Mouse (Mus musculus) spleen, adult 12 weeks (tissue): ENCODE measurements around the gene Frmd4a.
A peak's percentile ranks its signal among the peaks of the same experiment; 100 is the strongest.

ENCODE experiments used
- DNase-seq: peaks from one replicate; pipeline ENCODE4 v3.0.0; 2022; ENCODE audit warnings: low spot score

Gene Frmd4a

GRCm38 (mm10) chr2:4557466-4557865 is 539.9 kb downstream of the Frmd4a start:
- peak; percentile 29 for DNase-seq

DNA sequence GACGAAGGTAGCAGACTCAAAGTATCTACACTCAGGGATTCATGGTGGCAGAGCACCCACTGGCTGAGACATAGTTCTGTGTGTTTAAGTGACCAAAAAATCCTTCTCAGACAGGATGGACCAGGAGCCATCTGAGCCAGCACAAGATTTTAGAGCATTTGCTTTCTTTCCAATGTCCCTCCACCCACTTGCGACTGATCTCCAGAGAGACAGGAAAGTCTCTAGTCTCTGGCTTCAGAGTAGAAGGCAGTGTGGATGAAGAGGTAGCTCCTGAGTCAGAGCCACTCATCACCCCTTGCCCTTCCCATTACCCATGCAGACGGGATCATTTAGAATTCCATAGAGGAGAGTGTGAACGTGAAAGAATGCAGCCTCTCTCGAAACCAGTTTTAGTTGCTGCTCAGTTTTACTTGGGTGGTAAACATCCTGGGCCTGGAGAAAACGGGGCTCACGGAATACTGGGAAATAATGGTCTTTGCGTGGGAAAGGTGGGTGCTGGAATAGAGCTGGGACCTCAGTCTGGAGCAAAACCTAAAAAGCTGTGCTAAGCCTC is 541.2 kb downstream of the Frmd4a start:
- DNase-seq = peak; percentile 7

DNA sequence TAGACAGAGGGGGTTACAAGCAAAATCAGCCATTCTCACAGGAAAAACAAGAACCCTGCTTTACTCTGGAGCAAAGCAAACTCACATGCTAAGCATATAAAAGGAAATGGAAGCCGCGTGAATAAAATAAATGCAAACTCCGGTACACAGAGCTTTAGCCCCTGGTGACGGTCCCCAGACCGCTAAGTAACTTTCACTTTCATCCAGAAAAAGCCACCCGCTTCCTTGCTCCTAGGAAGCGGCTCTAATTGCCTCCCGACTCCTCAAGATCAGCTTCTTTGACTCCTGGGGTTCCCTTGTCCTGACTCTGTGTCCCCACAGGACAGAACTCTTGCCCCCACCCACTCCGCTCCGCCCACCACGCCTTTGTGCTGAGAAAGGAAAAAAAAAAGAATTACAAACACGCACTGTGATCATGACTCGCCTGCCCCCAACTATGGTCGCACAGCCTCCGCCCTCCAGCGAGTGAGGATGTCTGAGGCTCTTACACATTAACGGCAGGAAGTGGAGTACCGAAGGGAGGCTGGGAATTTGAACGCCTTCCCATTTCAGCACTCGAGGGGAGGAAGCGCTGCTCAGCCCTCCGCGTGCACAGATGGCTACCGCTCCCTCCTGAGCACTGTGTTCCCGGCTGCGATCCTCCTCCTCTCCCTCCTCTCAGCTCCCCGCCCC is 541.8 kb downstream of the Frmd4a start:
- peak; percentile 72 for DNase-seq

GRCm38 (mm10) chr2:4559883-4560247 is 542.3 kb downstream of the Frmd4a start:
- DNase-seq = peak; percentile 55

DNA sequence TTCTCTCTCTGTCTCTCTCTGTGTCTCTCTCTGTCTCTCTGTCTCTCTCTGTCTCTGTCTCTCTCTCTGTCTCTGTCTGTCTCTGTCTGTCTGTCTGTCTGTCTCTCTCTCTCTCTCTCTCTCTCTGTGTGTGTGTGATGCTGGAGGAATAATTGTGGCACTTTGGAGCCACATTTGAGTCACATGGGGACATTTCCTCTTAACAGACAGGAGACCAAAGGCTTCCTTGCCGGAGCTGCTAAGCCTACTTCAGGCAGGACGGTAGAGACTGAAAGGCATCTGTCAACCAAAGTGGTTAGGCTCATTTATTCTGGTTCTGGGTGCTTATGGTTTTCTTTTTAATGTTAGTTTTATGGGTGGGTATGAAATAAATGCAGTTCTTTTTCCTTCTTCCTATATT is 543.0 kb downstream of the Frmd4a start:
- DNase-seq = peak; percentile 23

DNA sequence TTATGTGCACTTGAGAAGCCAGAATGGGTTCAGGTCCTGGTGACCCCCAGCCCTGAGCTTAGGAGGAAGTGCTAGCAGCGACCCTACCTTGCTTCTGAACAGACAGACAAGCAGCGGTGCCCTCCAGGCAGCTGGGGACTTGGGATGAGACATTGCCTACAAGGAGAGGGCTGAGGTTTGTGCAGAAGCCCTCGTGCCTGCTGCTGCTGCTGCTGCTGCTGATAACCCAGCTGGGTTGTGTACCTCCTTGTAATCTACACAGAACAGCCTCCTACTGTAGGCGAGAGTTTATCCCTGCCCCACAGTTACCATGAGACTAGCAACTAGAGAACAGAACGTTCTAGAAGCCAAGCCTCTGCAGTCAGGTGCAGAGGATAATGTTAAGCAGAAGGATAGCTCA is 543.7 kb downstream of the Frmd4a start:
- DNase-seq = peak; percentile 69

DNA sequence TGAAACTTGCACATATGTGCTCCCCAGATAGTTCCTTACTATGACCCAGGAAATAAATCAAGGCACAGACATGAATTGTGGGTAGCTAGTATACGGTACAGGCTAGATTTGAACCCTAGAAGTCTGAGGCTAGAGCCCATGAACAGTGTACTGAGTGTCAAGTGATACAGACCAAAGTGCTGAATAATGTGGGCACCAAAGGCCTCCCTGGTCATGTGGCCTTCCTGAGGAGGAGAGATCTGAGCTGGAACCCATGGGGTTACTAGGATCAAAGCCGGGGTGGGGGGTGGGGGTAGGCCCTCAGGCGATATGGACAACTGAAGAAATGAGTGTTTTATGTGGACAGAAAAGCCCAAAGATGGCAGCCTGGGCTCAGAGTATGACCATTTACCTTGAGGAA is 544.9 kb downstream of the Frmd4a start:
- DNase-seq = peak; percentile 12

DNA sequence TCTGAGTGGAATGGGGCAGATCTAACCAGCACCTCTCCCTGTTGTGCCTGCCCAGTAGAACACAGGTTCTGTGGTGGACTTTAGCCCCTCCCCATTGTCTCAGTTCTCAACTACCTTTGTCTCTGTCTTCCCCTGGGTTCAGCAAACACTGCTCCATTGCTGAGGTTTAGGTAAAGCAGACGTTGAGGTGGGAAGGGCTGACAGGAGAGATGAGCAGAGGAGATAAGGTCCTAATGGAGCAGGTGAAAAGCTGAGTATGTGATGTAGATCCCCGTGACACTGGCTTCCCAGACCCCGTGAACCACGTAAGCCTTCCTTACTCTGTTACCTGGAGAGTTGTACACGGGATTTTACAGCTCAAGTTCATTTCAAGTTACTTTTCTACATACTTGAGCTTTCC is 545.3 kb downstream of the Frmd4a start:
- DNase-seq = peak; percentile 7

- DNase-seq = no peak
Measured at GRCm38 (mm10) chr2:4563322-4563721, 545.8 kb downstream of the Frmd4a start.

DNA sequence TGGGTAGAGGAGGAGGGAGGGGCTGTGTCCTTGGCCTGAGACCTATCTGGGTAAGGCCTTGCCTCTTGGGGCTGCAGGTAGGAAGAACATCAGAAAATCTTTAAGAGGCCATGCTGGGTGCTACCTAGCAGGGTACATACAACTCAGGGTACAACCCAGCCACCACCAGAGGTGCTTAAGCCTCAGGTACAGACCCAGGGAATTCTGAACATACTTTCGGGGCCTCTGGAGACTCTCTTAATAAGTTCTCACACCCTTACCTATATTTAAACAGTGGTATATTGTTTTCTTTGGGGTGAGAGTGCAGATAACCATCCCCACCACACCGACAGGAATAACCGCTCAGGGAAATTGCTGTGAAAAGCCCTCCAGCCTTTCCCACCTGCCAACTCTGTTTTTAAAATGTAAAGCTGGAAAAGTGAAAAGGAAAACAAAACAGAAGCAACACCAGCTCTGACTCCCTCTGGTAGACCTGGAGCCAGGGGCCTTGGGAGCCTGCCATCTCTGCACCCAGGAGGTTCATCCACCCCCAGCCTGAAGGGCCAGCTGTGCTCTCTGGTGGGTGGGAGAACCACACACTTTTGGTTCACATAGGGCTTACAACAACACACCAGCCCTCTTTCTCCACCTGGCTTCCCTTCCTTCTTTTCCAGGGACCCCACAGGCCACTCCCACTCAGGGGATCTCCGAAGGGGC is 548.9 kb downstream of the Frmd4a start:
- DNase-seq = no peak

- no peak for DNase-seq
Measured at GRCm38 (mm10) chr2:4566956-4567680, 549.6 kb downstream of the Frmd4a start.

GRCm38 (mm10) chr2:4568967-4569366 is 551.5 kb downstream of the Frmd4a start:
- no peak for DNase-seq

DNA sequence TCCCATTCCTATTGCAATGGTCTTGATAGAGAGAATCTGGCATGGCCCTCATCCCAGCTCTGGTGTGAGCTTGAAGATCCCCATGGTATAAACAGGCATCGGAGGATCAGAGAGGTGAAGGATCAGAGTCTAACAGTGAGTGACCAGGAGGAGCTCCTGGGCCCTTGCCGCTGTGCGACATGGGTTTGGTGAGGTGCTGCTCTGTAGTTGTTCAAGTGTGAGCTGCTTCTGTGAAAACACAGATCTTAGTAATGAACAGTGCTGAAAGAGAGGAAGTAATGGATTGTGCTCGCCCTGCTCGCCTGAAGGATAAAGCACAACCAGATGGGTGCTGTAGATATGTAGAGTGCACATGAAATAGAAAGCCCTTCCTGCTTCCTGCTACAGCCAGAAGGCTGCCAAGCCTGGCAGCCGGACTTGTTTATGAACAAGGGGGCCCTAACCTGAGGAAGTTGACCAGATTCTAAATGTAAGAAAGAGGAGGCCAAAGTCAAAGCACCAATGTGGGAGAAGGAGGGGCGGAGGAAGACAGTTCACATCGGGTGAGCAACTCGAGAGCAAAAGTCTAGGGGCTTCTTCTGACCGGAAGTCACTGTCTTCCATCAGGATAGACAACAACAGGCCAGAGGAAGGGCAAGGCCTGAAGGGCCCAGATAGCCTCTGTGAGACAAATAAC is 552.8 kb downstream of the Frmd4a start:
- DNase-seq = no peak

GRCm38 (mm10) chr2:4572498-4573263 is 555.2 kb downstream of the Frmd4a start:
- peak; percentile 38 for DNase-seq

DNA sequence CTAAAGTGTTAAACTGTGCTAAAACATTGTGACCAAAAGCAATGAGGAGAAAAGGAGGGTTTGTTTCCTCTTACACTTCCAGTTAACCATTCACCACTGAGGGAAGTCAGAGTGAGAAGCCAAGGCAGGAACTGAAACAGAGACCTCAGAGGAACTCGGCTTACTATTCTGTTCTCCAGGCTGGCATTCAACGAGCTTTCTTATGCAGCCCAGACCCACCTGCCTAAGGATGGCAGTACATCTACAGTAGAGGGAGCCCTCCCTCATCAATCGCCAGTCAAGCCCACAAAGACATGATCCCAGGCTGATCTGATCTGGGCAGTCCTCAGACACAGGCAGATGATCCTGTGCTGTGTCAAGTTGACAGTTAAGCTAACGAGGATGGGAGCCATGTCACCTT is 555.9 kb downstream of the Frmd4a start:
- DNase-seq = no peak

GRCm38 (mm10) chr2:4574251-4574650 is 556.7 kb downstream of the Frmd4a start:
- DNase-seq = no peak

DNA sequence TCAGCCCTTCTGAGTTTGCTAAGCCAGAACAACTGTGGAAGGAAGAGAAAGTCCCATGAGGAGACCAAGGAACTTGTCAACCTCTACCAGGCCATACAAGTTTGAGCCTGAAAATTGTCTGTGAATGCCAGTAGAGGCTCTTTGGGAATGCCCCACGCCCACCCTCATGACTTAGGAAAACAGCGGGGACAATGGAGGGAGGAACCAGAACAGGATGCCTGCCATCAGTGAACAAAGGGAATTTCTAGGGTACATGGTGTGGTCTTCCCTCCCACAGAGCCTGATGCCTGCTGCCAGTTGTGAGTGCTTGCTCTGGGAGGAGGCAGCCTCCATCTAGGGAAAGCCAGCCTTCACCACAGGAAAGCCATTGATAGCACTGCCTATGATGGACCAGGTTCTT is 557.6 kb downstream of the Frmd4a start:
- DNase-seq = no peak

GRCm38 (mm10) chr2:4575975-4576374 is 558.5 kb downstream of the Frmd4a start:
- DNase-seq = no peak

GRCm38 (mm10) chr2:4578291-4578690 is 560.8 kb downstream of the Frmd4a start:
- DNase-seq = no peak

DNA sequence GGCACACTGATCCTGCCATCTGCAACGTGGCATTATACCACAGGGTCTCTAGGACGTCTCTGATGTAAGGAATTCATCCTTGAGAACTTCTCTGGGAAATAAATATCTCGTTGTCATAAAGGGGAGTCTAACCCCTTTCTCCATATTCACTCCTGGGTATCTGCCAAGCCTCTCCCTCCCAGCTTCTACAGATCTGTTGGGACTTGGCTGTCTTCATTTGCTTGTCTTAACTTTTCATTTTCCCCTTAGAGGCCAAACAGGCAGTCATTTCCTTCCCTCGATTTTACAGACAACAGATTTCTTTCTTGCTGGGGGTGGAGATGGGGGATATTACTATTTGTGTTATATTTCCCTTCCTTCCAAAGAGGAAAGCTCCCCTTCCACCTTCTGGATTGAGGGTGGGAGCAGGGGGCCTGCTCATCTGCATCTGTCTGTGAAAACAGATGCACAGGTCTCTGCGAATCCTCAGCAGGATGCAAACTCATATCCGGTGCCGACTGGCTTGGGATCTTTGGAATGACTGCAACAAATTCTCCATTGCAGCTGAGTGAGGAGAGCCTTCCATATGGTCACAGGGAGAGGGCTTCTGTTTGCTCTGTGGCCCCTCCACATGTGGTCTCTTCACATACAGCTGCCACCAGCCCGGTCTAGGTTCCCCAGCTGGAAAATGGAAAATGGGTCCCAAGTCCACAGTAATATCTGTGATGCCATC is 562.0 kb downstream of the Frmd4a start:
- no peak for DNase-seq

DNA sequence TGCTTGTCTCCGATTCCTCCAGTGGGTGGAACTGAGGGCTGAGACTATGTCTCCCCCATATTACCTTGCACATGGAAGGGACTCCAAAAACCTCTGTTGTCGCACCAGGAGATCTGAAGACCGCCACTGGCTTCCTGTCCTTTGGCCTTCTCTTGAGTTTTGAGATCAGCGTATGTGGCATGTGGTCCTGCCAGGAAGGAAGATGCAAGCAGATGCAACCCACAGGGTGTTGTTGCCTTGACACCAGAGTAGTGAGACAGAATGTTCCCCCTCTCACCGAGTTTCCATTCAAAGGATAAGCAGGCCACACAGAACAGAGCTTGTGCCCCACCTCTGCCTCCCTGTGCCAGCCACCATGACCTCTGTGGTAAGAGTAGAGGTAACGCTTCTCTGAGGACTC is 563.1 kb downstream of the Frmd4a start:
- DNase-seq = no peak
